Mouse (Mus musculus) thymus, postnatal 14 days (tissue): ENCODE data around the gene Zfand2b.

Source experiments
- DNase-seq: peaks from one replicate; pipeline ENCODE4 v3.0.0; 2021

Gene Zfand2b

DNA sequence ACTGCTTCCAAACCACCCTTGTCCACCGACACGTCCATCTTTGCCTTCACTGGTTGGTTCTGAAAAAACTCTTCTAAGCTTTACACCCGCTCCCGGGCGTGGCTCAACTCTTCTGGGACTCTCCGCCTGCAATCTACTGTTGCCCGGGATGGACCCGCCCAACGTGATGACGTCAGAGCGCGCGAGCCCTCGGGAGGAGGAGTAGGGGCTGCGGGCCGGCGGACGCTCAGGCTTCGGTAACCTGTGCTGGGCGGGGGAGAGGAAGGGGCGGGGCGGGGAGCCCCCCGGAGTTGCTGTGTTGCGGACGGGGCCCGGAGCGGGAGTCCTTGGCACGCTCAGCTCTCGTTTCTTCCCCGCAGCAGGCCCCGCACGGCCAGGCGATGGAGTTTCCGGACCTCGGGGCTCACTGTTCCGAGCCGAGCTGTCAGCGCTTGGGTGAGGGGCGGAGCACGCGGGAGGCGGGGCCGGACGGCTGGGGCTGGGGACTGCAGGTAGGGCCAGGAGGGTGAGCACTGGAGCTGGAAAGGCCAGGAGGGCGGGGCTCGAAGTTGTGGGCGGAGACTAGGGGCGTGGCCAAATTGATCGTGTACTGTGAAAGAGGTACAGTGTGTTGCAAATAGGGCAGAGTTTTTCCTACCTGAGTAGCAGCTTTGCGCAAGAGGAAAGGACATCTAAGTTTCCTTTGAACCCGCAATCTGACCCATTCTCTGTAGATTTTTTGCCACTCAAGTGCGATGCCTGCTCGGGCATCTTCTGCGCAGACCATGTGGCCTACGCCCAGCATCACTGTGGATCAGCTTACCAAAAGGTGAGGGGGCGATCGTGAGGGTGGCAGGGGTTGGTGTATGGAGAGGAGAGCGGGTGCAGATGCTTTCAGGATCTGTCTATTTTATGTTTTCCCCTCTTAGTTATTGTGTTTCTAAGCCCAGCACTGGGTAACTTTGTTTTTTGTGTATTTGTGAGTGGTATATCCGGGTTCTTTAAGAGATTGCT is at the start of gene Zfand2b:
Gene Zfand2b (plus strand): TSS at position 175 of the 993 bp plus-strand sequence.
- DNase-seq, result peak; percentile 99

DNA sequence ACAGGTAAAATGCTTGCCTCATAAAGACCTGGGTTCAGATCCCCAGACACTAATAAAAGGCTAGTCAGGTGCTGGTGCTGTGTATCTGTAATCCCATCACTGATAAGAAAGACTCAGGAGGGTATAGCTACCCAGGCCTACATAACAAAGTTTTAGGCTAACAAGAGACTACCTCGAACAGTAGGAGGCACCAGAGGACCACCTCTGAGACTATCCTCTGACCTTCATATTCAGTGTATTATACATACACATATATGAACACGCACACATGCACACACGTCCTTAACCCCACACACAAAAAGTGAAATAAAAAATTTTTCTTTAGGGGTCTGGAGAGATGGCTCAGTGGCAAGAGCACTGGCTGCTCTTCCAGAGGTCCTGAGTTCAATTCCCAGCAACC is 46.2 kb upstream of the Zfand2b start:
- peak; percentile 59 for DNase-seq

DNA sequence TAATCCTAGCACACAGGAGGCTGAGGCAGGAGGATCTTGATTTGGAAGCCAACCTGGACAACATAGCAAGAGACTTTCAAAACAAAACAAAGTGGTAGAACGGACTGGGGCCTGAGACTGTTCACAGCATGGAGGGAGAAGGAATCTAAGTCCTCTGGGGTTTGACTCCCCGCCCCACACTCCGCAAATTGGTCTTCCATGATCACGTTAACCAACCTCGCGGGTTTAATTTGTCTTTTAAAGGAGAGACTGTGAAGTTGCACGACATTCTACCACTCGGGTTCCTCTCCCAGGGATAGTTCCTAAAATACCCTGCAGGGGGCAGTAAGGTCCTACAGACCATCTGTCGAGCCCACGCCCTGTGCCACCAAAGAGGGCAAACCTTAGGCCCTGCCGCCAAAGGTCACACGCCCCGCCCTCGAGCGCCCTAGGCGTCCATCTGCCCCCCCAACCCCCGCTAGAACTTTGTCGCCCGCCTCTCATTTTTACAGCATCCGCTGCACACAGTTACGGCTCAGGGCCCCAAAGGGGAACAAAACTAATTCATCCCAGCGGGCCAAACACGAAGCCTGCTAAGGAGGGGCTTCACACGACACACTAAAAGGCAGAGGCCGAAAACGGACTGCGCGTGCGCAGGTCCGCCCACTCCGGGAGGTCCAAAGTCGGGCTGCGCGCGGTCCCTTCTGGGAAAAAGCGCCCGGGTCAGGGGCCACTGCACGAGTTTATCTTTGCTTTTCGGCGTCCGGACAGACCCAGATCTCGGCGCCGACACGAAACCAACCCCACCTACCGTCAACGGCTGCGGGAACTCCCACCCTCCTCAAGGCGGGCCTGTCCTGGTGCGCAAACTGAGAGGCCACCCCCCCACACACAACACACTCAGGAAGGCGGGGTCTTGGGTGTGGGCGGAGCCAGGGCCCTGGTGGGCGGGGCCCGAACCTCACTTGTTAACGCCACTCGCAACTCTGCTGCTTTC is 43.8 kb upstream of the Zfand2b start, which contains the start of gene Nhej1:
Gene Nhej1 (minus strand): TSS at position 855 of the 976 bp plus-strand sequence.
- peak; percentile 97 for DNase-seq

DNA sequence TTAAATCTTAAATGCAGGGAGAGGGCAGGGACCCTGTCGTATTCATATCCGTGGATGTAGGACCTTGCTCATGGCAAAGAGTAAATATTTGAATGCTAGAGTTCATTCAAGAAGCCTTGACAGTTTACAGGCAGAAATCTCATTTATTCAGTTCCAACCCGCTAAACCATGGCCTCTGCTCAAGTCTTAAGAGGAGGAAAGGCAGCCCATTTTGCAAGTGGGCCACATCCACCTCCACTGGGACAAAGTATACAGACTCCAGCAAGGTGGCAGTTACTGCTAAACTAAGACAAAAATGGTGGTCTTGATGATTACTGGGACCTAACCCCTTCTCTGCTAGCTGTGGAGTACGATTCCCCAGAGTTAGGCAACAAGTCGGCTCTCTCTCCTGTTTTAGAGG is 43.0 kb upstream of the Zfand2b start:
- no peak for DNase-seq

DNA sequence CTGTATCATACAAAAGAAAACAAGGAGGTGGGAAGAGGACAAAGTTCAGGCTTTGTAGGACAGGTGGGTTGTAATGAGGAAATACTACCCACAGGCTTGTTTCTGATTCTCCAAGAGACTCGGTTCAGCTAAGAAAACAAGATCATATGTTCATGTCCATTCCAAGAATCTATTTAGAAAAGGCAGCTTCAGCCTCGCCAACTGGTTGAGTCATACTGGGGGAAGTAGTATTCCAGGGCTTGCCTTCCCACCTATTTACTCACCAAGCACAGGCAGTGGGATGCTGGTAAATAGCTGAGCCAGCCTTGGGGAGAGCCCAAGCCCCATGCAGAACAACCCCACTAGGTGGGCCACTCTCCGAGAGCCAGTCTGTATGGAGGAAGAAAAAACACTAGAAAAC is 39.8 kb upstream of the Zfand2b start:
- no peak for DNase-seq

DNA sequence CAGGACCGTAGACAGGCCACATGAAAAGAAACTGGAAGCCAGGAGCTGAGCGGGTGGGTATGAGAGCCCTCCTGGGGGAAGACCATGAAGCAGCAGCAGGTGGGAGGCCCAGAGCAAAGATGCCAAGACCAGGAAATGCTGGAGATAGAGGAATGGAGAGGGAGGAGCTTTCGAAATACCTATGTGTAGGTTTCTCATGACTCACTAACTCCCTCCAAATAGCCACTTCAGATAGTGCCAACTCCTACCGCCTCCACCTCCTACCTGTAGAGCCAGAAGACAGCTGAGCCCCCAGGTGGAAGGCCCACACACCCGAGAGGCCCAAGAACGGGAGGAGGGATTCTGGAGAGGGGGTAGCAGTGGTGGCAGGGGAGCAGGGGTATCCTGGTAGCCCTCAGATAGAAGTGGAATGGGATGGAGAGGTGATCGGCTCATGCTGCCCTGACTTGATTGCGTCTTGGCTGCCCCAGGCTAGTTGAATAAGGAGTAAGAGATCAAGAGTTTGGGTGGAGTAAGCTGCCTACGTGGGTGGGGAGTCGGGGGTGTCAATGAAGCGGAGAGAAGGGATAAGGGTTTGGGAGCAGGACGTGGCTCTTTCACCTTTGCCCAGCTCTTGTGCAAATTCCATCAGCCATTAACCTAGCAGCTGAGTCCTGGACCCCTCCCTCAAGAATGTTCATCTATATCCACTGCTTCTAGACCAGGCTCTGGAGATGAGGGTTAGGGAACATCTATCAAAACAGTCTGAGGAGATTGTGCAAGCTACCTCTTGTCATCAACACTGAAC is 34.8 kb upstream of the Zfand2b start, which contains the start of gene Slc23a3:
Gene Slc23a3 (minus strand): TSS at position 470 of the 787 bp plus-strand sequence.
- no peak for DNase-seq

DNA sequence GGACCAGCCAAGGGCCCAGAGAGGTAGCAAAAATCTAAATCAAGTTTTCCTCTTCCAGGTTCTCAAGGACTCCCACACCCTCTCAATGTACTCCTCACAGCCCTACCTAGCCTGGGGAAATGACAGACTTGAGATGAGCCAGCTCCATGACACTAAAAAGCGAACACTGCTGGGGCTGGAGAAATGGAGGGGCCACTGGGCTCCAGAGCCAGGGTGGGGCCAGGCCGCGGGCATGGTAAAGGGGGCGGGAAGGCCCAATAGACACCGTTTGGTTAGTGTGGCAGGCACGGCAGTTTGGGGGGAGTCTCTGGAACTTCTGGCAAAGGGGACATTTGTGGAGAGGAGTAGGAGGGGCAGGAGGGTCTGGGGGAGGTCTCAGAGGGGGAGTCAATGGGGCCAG is 32.2 kb upstream of the Zfand2b start:
- DNase-seq, result no peak

DNA sequence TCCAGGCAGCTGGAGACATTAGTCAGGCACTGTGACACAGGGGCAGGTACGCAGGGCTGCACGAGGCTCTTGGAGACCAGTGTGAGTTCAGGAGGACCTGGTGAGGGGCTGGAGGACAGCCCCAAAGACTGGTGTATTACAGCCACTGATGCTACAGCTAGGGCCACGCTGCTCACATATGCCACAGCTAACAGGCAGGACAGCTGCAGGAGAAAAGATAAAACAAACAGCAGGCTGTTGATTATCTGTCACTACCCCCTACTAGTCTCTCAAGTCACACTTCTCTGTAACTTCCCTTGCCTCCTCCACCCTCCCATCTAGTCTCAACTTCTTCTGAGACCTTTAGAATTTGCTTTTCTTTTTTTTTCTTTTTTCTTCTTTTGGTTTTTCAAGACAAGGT is 31.7 kb upstream of the Zfand2b start:
- no peak for DNase-seq

DNA sequence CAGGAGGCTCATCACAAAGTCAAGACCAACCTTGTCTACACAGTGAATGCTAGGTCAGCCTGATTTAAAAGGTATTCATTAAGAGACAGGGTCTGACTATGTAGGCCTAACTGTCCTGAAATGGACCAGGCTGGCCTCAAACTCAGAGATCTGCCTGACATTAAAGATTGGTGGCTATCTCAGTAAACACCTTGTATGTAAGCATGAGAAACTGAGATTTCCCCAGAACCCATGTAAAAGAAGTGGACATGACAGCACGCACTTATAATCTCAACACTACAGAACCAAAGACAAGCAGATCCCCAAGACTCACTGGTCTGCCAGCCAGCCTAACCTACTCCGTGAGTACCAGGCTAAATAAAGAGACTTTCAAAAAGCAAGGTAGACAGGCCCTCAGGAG is 30.0 kb upstream of the Zfand2b start:
- DNase-seq, result no peak

DNA sequence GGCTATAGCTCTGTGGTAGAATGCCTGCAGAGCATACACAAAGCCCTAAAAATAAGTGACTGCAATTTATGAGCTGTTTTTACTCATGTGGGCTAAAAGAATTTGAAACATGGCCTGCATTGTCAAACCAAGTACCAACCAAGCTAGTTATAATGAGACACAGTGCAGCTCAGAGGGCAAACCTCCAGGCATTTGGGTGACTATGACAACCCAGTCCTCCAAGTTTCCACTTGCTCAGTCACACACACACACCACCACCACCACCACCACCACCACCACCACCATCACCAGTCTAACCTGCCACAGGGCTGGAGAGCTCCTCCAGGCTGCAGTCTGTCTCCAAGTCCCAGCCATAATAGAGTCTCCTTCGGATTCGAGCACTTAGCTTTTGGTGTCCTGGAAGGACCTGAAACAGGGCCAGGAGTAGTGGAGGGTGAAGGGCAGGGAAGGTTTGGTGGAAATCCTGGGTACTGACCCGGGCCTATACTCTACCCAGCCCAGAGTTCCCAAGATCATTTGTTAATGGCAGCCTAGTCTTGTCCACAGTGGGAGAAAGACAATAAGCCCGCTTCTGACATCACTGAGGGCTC is 27.8 kb upstream of the Zfand2b start:
- DNase-seq, result peak; percentile 18

DNA sequence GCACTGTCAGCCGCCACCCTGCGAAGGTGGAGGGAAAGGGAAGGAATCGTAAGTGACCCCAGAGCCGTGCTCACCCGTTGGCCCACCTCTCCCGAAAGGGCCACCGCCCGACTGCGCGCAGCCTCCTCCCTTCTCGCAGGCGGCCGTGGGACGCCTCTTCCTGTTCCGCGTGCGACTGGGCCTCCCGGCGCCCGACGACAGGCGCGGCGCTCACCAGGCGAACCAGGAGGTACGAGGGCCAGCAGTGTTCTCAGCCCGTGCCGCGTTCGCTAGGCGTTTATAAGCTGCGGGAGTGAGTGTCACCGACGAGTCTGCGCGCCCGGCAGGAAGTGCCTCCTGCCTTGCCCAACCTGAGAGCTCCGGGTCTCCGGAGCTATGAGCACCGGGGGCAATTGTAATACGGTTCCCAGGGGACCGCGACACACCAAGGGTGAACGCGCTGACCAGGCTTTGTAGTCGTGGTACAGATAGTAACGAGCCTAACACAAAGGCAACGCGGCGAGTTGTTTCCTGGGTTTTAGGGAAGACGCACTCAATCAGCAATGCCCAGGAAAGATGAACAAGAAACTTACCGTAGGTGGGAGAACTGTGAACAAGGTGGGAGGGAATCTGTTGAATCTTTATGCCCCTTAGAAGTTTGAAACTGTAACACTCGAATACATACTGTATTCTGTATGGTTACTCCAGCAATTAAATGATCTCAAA is 26.8 kb upstream of the Zfand2b start:
- peak; percentile 82 for DNase-seq

DNA sequence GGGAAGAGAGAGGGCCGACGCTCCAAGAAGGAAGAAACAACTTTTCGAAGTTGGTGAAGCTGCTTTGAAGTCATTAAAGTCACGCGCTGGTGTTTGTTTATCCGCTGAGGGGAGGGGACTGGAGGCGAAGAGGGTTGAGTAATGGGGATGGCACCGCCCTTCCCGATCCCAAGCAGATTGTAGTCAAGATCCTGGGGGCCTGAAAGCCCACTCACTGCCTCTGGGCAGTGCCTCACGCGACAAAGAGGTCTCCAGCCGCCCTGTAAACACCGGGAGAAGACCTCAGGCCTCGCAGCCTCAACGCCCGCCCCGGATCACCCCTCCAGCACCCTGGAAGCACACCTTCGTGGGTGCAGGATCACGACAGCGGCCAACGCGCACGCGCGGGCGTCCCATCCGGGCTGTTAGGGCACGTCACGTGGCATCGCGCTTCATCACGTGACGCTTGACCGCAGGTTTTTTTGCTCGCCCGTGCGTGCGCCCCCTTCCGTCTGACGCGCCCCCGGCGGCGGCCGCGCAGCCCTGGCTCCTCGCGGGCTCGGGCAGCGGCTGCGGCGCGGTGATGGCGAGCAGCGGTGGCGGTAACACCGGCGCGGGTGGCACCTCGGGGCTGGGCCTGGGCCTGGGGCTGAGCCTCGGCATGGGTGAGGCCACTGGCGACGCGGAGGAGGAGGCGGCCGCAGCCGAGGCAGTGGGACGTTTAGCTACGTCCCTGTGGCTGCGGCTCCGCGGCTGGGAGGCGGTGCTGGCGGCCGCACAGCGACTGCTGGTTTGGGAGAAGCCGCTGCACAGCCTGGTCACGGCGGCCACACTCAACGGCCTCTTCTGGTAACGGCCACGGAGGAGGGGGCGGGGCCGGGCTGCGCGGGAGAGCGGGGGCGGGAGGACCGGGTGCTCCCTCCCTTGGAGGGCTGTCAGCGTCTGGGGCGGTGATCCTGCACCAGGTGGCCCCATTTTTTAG is 25.9 kb upstream of the Zfand2b start, which contains the start of the genes Cnppd1 and Retreg2:
Gene Cnppd1 (minus strand): TSS at position 411 of the 961 bp plus-strand sequence.
Gene Retreg2 (plus strand): TSS at position 478 of the 961 bp plus-strand sequence.
- peak; percentile 98 for DNase-seq

DNA sequence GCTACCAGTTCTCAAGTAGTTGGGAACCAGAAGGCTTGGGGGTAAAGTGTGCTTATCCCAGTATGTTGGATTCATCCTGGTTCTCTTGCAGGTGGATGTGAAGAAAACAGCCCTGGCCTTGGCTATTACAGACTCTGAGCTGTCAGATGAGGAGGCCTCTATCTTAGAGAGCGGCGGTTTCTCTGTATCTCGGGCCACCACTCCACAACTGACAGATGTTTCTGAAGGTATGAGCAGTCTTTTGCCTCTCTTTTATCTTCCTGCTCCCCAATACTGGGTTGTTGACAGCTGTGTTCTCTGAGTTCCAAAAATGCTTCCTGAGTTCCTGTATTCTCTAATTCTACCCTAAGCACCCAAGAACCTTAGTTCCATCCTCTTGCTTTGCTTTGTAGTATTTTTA is 22.9 kb upstream of the Zfand2b start:
- no peak for DNase-seq

DNA sequence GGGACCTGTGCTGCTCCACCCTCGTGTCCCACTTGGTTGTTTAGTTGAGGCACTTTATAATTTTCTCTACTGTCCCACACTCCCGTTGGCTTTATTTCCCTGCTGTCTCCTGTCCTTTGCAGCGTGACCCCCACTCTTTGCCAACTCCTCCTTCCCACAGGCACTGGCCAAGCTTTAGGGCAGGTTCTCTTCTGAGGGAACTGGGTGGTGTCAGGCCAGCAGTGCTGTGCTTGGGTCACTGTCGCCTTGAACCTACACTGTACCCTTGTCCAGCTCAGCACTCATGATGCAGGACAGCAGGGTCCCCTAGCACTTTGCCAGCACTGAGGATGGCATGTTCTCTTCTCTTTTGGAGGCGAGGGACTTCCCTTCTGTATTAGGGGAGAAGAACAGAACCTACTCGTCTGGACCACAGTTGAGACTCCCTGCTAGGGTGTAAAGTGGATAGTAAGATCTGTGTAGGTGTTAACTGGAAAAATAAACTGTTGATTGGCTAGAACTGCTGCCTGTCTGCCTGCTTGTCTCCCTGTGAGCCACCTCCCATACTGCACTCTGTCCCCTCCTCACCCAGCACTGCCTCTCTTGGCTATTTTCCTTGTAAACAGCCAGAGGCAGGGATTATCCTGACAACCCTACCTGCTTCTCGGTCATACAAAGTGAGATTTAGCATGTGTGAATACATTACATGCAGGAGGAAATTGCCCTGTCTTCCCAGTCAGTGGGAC is 20.9 kb upstream of the Zfand2b start:
- DNase-seq, result no peak

DNA sequence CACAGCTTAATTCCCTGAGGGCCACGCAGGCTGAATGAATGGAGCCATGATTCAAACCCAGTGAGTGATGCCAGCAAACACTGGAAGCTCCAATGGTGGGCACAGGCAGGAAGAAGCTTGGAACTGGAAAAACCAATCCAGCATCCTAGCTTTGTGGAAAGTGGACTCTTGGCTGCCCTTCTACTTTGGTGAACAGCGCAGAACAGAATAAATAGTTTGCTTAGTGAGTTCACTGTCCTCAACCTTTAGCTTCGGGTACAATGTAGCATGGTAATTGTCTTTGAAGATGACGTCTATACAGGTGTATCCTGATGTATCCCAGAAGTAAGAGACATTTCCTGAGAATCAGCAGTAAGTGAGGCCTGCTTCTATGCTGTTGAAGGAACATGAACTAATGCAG is 19.7 kb upstream of the Zfand2b start:
- no peak for DNase-seq

DNA sequence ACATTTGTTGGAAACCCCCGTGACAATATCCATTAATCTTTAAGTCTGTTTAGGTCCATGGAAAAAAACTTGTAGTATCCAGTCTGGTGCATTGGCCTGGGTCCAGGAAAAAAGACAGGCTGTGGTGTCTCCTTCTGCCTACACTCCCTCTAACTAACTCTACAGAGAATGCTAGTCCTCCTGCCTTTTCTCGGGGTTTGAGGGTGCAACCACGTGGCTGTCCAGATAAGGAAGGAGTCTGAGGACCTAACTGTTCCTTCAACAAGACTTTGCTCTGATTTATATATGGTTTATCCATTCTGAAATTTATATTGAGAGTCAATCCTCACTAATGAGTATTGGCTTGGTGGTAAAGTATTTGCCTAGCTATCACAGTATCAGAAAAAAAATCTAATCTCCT is 12.6 kb upstream of the Zfand2b start:
- no peak for DNase-seq

DNA sequence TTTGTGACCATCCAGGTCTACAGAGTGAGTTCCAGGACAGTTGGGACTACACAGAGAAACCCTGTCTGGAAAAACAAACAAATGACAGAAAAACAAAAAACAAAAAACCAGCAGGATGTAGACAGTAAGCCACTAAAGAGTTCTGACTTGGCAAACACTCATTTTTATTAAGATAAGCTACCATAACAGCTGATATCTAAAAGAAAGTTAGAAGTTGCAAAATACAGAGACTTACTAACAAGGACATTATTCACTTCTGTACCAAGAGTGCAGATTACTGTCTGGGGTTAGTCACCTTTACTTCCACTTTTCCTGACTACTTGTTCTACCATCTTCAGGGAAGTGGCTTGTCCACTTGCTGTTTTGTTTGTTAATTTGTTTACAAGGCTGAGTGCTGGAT is 9.5 kb upstream of the Zfand2b start:
- no peak for DNase-seq

DNA sequence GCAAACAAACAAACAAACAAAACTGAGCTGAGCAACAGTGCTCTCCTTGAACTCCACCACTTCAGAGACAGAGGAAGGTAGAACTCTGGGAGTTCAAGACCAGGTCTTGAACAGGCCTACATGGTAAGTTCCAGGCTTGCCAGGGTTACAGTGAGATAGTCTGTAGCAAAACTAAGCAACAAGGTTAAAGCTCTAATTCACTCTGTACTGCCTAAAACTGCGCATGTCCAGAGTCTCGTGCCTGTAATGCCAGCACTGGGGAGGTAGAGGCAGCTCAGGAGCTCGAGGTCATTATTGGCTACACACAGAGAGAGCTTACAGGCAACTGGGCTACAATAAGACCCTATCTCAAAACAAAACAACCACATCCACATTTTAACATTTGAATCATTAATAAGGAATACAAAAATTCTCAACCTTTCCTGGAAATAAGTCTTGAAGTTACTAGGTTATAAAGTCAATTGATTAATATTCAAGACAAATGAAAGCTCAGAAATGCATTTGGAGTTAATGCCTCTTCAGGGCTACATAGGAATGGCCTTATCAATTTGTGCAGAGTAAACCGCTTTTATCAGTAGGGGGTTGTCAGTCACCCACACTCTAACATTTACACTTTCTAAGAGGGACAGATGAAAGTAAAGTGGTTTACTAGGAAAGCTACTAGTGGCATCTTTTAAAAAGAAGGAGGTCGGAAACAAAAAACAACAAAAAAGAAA is 8.7 kb upstream of the Zfand2b start:
- DNase-seq, result no peak

DNA sequence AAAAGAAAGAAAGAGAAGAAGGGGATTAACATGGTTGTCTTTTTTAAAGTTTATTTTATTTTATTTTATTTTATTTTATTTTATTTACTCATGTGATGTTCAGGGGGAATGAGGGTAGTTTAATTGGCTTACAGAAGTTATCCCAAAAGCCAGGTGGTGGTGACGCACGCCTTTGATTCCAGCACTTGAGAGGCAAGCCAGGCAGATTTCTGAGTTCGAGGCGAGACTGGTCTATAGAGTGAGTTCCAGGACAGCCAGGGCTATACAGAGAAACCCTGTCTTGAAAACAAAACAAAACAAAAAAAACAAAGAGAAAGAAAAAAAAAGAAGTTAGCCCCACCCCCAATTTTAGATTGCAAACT is 8.2 kb upstream of the Zfand2b start:
- DNase-seq, result no peak
